Mouse (Mus musculus): ENCODE measurements around the gene Lax1. TPM values are rescaled to one million over a fixed set of nuclear protein-coding genes. Genes with fewer than 3 reads are reported as not detected.

Lax1 gene
- total RNA-seq, 4 experiments from 2014 or later: not detected

DNA sequence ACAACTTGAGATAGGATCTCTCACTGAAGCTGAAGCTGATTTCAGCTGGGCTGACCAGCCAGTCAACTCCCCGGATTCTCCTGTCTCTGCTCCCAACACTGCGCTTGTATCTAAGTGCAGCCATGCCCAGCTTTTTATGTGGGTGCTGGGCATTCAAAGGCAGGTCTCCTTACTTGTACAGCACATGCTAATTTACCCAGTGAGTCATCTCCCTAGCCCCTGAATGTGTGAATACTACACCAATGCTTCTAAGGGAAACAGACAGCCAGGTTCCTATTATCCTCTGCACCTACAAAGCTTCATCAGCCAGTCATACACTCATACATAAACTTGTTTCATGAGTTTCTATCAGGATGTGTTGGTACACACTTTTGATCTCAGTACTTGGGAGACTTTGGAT is 48.7 kb downstream of the Lax1 start:
- DNase-seq (ENCODE audit: low spot score in 2 of 2): no peak

- no peak for DNase-seq (ENCODE audit: low spot score in 2 of 2)
These were observed 51.4 kb downstream of the Lax1 start for GRCm38 (mm10) chr1:133638517-133638916.

- no peak for DNase-seq (ENCODE audit: low spot score in 2 of 2)
These were observed 57.7 kb downstream of the Lax1 start for GRCm38 (mm10) chr1:133632168-133632567.

Small RNA genes within 50 kb of the gene (microRNA-seq; reads per million reads assigned to microRNA genes)
- not detected for gene Mir6903

Other genes starting within 250 kb of the Lax1 start
- gene Snrpe, start 79.8 kb downstream of the Lax1 start, total RNA-seq (2022): 10 to 100 TPM; 38.1 to 53.9 (median 48.6) TPM
- 1 to 10 TPM; 5.3 to 9.9 (median 8.6) TPM for gene Zbed6, start 29.2 kb downstream of the Lax1 start, total RNA-seq (2022)
- 10 to 100 TPM; 25.4 to 32.7 (median 26.1) TPM for gene Gm38394, start 28.8 kb downstream of the Lax1 start, total RNA-seq (2022)
- 1 to 10 TPM; 6.1 to 8.8 (median 6.6) TPM for gene Atp2b4, start 110.9 kb upstream of the Lax1 start, total RNA-seq (2022)
- gene Optc, start 217.9 kb upstream of the Lax1 start, total RNA-seq (2022): under 1 TPM in 1 of 4 experiments, not detected in 3; 0.29 TPM
- 10 to 100 TPM; 11.0 to 30.6 (median 17.9) TPM for gene Prelp, start 231.3 kb upstream of the Lax1 start, total RNA-seq (2022)